Mouse (Mus musculus) G1E (cell line): Measurements from ENCODE around the gene Coq10a.

Source experiments
- CTCF ChIP-seq: IDR thresholded peaks from 2 replicates; pipeline ENCODE4 v1.5.1; 2012; ENCODE audit warnings: low read depth, low read length, inconsistent platforms, mixed read lengths
- GATA1 ChIP-seq: IDR thresholded peaks from 2 replicates; pipeline ENCODE4 v1.6.1; 2012; ENCODE audit warnings: borderline replicate concordance, low read length, inconsistent platforms, mixed read lengths
- GATA2 ChIP-seq: IDR thresholded peaks from 2 replicates; pipeline ENCODE4 v1.6.1; 2012; ENCODE audit warnings: low read depth, low read length, inconsistent platforms, borderline replicate concordance
- TAL1 ChIP-seq: conservative IDR thresholded peaks from 2 replicates; pipeline ENCODE4 v1.6.1; 2012; ENCODE audit warnings: low read depth, low read length, inconsistent platforms, mixed read lengths

GRCm38 (mm10) chr10:128397466-128397865 lies 28.7 kb upstream of the Coq10a start:
- TF ChIP-seq CTCF (no peak), GATA1 (no peak), TAL1 (no peak), GATA2 (no peak)
